Mouse (Mus musculus): ENCODE data around the gene Sac3d1. TPM values are rescaled to one million over a fixed set of nuclear protein-coding genes. Genes with fewer than 3 reads are reported as not detected.
A peak's percentile ranks its signal among the peaks of the same experiment; 100 is the strongest.

Sac3d1 gene
- polyA plus RNA-seq, 2 experiments: 18.4 to 22.7 TPM

DNA sequence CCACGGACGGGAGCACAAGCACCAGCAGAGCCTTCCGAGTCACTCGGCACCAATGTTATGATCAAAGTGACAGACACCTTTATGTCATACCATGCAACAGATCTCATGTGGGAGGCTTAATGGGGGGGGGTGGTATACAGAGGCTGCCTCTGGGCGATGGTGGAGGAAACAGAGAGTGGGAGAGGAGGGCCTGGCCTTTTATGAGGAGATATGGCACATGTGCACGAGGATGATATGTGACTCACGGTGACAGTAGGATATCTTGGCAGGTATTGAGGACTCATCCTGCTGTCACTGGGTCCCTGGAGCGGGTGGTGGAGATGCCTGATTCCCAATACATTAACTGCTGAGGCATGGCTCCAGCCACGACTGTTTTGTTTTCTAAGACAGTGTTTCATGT is 36.7 kb upstream of the Sac3d1 start:
- 44% methylated on average over 9 of the region's 9 CpGs for WGBS (ENCODE audit: insufficient replicate concordance)
- ATAC-seq (ENCODE audit: insufficient read depth) (peak; percentile 31; the same call in 1 of the 2 replicates), DNase-seq (ENCODE audit: low read depth in 3 of 3, low spot score in 3 of 3) (no peak)
- Histone ChIP-seq H3K9me3 (ENCODE audit: control insufficient read depth, low read length) (no peaks in the 10 kb centered on the region), H3K27ac (no peak overlapping the region), H3K9ac (replicated peaks) (no peak overlapping the region), H3K36me3 (replicated peaks; ENCODE audit: control insufficient read depth, insufficient read depth, low read depth) (no peaks in the 10 kb centered on the region), H3K4me3 (ENCODE audit: insufficient read depth in 1 of 2, low read depth in 2 of 2, low read length in 2 of 2) (no peak overlapping the region), H3K4me1 (replicated peaks; ENCODE audit: control insufficient read depth in 2 of 2, insufficient read depth in 2 of 2, low read length in 1 of 2) (peaks cover 0 to 11% of the 10 kb centered on the region in 2 experiments; a peak in 2 of 4 replicates), H3K27me3 (ENCODE audit: control insufficient read depth, insufficient read depth, low read length) (no peaks in the 10 kb centered on the region), H3K4me2 (ENCODE audit: low read depth) (no peak overlapping the region)
- TF ChIP-seq CTCF (IDR thresholded peaks at IDR 0.05; ENCODE audit: low read depth) (no peak), EP300 (IDR thresholded peaks at IDR 0.05; ENCODE audit: low read depth) (no peak)

DNA sequence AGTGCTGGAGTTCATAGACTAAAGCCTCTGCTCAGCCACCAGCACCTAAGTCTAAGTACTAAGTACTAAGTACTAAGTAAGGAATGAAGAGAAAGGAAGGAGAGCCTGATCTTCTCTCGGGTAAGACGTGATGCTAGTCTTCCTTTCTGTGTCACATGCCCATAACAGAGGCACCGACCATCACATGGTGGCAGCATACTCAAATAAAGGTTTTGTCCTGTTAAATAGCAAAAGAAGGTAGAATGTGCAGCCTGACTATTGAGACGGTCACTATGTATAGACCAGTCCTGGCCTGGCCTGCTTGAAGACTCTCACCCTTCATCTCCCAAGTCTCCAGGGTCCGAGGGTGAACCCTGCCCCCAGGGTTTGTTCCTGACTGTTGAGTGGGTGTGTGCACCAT is 26.4 kb upstream of the Sac3d1 start:
- no peak overlapping the region for H3K4me2 ChIP-seq (ENCODE audit: low read depth)
- DNase-seq (ENCODE audit: low read depth in 3 of 3, low spot score in 3 of 3): no peak
- H3K9me3 ChIP-seq (ENCODE audit: control insufficient read depth, low read length): no peaks in the 10 kb centered on the region
- no peak overlapping the region for H3K9ac ChIP-seq (replicated peaks)
- H3K36me3 ChIP-seq (replicated peaks; ENCODE audit: control insufficient read depth, insufficient read depth, low read depth): no peaks in the 10 kb centered on the region
- H3K4me3 ChIP-seq (ENCODE audit: insufficient read depth in 1 of 2, low read depth in 2 of 2, low read length in 2 of 2): no peak overlapping the region
- no peaks in the 10 kb centered on the region for H3K27me3 ChIP-seq (ENCODE audit: control insufficient read depth, insufficient read depth, low read length)
- H3K4me1 ChIP-seq (replicated peaks; ENCODE audit: control insufficient read depth in 2 of 2, insufficient read depth in 2 of 2, low read length in 1 of 2): peaks cover 0 to 11% of the 10 kb centered on the region in 2 experiments; a peak in 2 of 4 replicates
- ATAC-seq (ENCODE audit: insufficient read depth): no peak
- no peak for TF ChIP-seq CTCF (IDR thresholded peaks at IDR 0.05; ENCODE audit: low read depth)
- TF ChIP-seq EP300 (IDR thresholded peaks at IDR 0.05; ENCODE audit: low read depth): no peak
- H3K27ac ChIP-seq: no peak overlapping the region
- 59% methylated on average over 5 of the region's 5 CpGs for WGBS (ENCODE audit: insufficient replicate concordance)

DNA sequence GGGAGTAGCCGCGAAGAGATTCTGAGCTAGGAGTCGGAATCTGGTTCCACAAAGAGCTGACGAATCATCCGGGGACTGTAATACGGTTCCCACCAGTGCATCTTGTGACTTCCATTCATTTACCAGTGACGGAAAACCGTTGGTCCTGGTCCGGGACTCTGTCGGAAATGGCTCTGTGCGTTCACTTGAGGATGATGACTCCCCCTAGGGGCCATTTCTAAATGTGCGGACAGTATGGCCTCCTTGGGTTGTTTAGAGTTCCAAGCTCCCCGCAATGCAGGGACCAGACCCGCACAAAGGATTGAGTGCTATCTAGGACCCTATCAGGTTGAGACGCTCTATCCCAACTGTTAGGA is 22.9 kb upstream of the Sac3d1 start, which contains the start of gene Arl2:
TSS of gene Arl2 (minus strand) at position 155 of the 356 bp plus-strand sequence.
- H3K27me3 ChIP-seq (ENCODE audit: control insufficient read depth, insufficient read depth, low read length): no peaks in the 10 kb centered on the region
- ATAC-seq (ENCODE audit: insufficient read depth): peak; percentile 75

DNA sequence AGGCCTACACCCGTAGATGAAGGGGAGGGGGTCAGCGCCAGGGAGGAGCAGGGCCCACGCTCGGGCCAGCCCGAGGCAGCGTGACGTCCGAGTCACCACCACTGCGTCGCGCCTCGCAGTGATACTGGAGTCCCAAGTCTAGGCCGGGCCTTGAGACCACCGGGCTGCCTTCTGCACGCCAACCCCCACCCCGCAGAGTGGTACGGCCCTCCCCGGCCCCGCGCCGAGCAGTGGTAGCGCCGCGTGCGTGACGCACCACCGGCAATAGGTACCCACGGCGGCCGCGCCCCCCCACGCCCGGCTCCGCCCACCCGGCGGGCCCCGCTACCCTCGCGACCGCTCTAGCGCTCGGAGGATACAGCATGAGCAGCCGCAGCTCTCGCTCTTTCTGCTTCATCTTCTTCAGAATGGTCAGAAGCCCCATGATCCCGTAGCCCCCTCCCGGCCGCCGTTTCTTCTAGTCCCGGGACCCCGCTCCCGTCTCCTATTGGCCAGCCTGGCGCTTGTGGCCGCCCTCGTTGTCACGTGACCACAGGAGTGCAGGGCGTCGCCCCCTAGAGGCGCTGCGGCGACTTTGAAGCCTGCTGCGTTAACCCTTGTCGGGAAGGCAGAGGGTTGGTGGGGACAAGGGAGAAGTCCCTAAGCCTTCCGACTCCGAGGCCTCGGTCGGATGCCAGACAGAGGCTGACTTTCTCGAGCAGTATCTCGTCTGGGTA is 22.4 kb upstream of the Sac3d1 start, which contains the start of gene Batf2:
TSS of gene Batf2 (plus strand) at position 306 of the 716 bp plus-strand sequence.
- peak; percentile 20; the same call in 1 of the 2 replicates for TF ChIP-seq EP300 (IDR thresholded peaks at IDR 0.05; ENCODE audit: low read depth)
- peak; percentile 92 for TF ChIP-seq CTCF (IDR thresholded peaks at IDR 0.05; ENCODE audit: low read depth)
- Histone ChIP-seq H3K4me3 (ENCODE audit: insufficient read depth in 1 of 2, low read depth in 2 of 2, low read length in 2 of 2) (peak within 1 kb of the TSS; percentile 73 to 81), H3K27me3 (ENCODE audit: control insufficient read depth, insufficient read depth, low read length) (no peaks in the 10 kb centered on the region), H3K9me3 (ENCODE audit: control insufficient read depth, low read length) (no peaks in the 10 kb centered on the region), H3K4me2 (ENCODE audit: low read depth) (peak within 1 kb of the TSS; percentile 99), H3K9ac (replicated peaks) (peak within 1 kb of the TSS; percentile 82), H3K27ac (peak within 1 kb of the TSS; percentile 97), H3K36me3 (replicated peaks; ENCODE audit: control insufficient read depth, insufficient read depth, low read depth) (no peaks in the 10 kb centered on the region), H3K4me1 (replicated peaks; ENCODE audit: control insufficient read depth in 2 of 2, insufficient read depth in 2 of 2, low read length in 1 of 2) (peaks cover 0 to 12% of the 10 kb centered on the region in 2 experiments; a peak in 2 of 4 replicates)
- peak; percentile 89 to 90 (median 89) for DNase-seq (ENCODE audit: low read depth in 3 of 3, low spot score in 3 of 3)
- under 1% methylated on average over 66 of the region's 68 CpGs for WGBS (ENCODE audit: insufficient replicate concordance)
- ATAC-seq (ENCODE audit: insufficient read depth): peak; percentile 92

More for the DNA sequence above, 22.9 kb upstream of the Sac3d1 start, which contains the start of gene Arl2:
- DNase-seq (ENCODE audit: low read depth in 3 of 3, low spot score in 3 of 3): peak; percentile 84 to 89 (median 86)
- Histone ChIP-seq H3K9me3 (ENCODE audit: control insufficient read depth, low read length) (no peaks in the 10 kb centered on the region), H3K27ac (peak within 1 kb of the TSS; percentile 97), H3K36me3 (replicated peaks; ENCODE audit: control insufficient read depth, insufficient read depth, low read depth) (no peaks in the 10 kb centered on the region), H3K9ac (replicated peaks) (peak within 1 kb of the TSS; percentile 82), H3K4me1 (replicated peaks; ENCODE audit: control insufficient read depth in 2 of 2, insufficient read depth in 2 of 2, low read length in 1 of 2) (peaks cover 0 to 12% of the 10 kb centered on the region in 2 experiments; a peak in 2 of 4 replicates), H3K4me2 (ENCODE audit: low read depth) (peak within 1 kb of the TSS; percentile 99), H3K4me3 (ENCODE audit: insufficient read depth in 1 of 2, low read depth in 2 of 2, low read length in 2 of 2) (peak within 1 kb of the TSS; percentile 73 to 81)
- WGBS (ENCODE audit: insufficient replicate concordance): under 1% methylated on average over 15 of the region's 15 CpGs
- TF ChIP-seq EP300 (IDR thresholded peaks at IDR 0.05; ENCODE audit: low read depth) (no peak), CTCF (IDR thresholded peaks at IDR 0.05; ENCODE audit: low read depth) (peak; percentile 68)

DNA sequence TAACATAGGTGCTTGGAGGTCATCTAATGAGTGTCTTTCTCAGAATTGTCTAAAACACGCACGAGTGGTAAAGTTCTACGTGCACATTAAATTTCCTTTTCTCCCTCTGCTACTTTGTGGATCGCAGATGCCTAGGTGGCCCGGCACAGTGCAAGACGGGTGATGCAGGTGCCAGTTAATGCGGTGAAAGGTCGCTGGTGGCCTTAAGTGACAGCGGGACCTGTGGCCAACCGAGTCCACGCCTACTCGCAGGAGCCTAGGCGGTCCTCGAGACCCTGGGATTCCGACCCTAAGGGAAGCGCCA is 21.9 kb upstream of the Sac3d1 start:
- H3K36me3 ChIP-seq (replicated peaks; ENCODE audit: control insufficient read depth, insufficient read depth, low read depth): 0 out of 2 replicates have a peak, but pooled peaks cover 2% of the 10 kb centered on the region
- 7% methylated on average over 16 of the region's 16 CpGs for WGBS (ENCODE audit: insufficient replicate concordance)
- ATAC-seq (ENCODE audit: insufficient read depth): peak; percentile 38
- TF ChIP-seq CTCF (IDR thresholded peaks at IDR 0.05; ENCODE audit: low read depth): no peak
- TF ChIP-seq EP300 (IDR thresholded peaks at IDR 0.05; ENCODE audit: low read depth): no peak
- peak overlapping the region; percentile 82 for H3K9ac ChIP-seq (replicated peaks)
- peak overlapping the region; percentile 97 for H3K27ac ChIP-seq
- H3K4me3 ChIP-seq (ENCODE audit: insufficient read depth in 1 of 2, low read depth in 2 of 2, low read length in 2 of 2): peak overlapping the region; percentile 73 to 81
- no peaks in the 10 kb centered on the region for H3K9me3 ChIP-seq (ENCODE audit: control insufficient read depth, low read length)
- H3K4me2 ChIP-seq (ENCODE audit: low read depth): peak overlapping the region; percentile 99
- no peak for DNase-seq (ENCODE audit: low read depth in 3 of 3, low spot score in 3 of 3)
- peaks cover 0 to 12% of the 10 kb centered on the region in 2 experiments; a peak in 2 of 4 replicates for H3K4me1 ChIP-seq (replicated peaks; ENCODE audit: control insufficient read depth in 2 of 2, insufficient read depth in 2 of 2, low read length in 1 of 2)
- no peaks in the 10 kb centered on the region for H3K27me3 ChIP-seq (ENCODE audit: control insufficient read depth, insufficient read depth, low read length)

All from liver, embryonic 14.5 days (tissue).